Mouse (Mus musculus): ENCODE measurements around the gene Krtap4-7. TPM values are rescaled to one million over a fixed set of nuclear protein-coding genes. Genes with fewer than 3 reads are reported as not detected.
"Not testable (repeated sequence)": the region's sequence is repeated elsewhere in the genome, so short reads cannot be mapped to it uniquely, and the experiment has no call there.

The Krtap4-7 gene
- polyA plus RNA-seq, 1 experiment = not detected

- TF ChIP-seq POLR2A (IDR thresholded peaks at IDR 0.05; ENCODE audit: low read depth, low read length) = no peak
- no peak for TF ChIP-seq CTCF (IDR thresholded peaks at IDR 0.05; ENCODE audit: borderline replicate concordance, insufficient read depth, low read length)
- no peaks in the 10 kb centered on the region for H3K4me1 ChIP-seq (ENCODE audit: control insufficient read depth, insufficient read depth, low read length)
- H3K4me3 ChIP-seq (ENCODE audit: insufficient read depth, low read length) = no peak overlapping the region
- H3K27ac ChIP-seq (ENCODE audit: insufficient read depth, low read length) = no peak overlapping the region
Observed at GRCm38 (mm10) chr11:99609126-99609525, 34.8 kb downstream of the Krtap4-7 start.

GRCm38 (mm10) chr11:99603208-99603607 is 40.7 kb downstream of the Krtap4-7 start, which contains the start of gene Gm11938:
Gene Gm11938, minus strand, starts transcription at chr11:99603308.
- not testable (repeated sequence) for H3K4me3 ChIP-seq (ENCODE audit: insufficient read depth, low read length); H3K4me1 ChIP-seq (ENCODE audit: control insufficient read depth, insufficient read depth, low read length); H3K27ac ChIP-seq (ENCODE audit: insufficient read depth, low read length)

GRCm38 (mm10) chr11:99597742-99598141 is 46.1 kb downstream of the Krtap4-7 start, which contains the start of gene Krtap9-3:
Gene Krtap9-3, minus strand, starts transcription at chr11:99598105.
- not testable (repeated sequence) for H3K4me3 ChIP-seq (ENCODE audit: insufficient read depth, low read length); H3K4me1 ChIP-seq (ENCODE audit: control insufficient read depth, insufficient read depth, low read length); H3K27ac ChIP-seq (ENCODE audit: insufficient read depth, low read length)

Other genes with a start within 250 kb of the Krtap4-7 start
- gene Krt12, start 221.8 kb downstream of the Krtap4-7 start, polyA plus RNA-seq (2011; ENCODE audit: insufficient read length, low read depth, missing spikeins) = not detected in 2 replicates
- 1.7 and 3.9 TPM in 2 replicates for gene Krt20, start 205.9 kb downstream of the Krtap4-7 start, polyA plus RNA-seq (2011; ENCODE audit: insufficient read length, low read depth, missing spikeins)
- gene Krt23, start 151.0 kb downstream of the Krtap4-7 start, polyA plus RNA-seq (2011; ENCODE audit: insufficient read length, low read depth, missing spikeins) = not detected in 2 replicates
- not detected in 2 replicates for gene Krt39, start 122.8 kb downstream of the Krtap4-7 start, polyA plus RNA-seq (2011; ENCODE audit: insufficient read length, low read depth, missing spikeins)
- gene Krt40, start 100.9 kb downstream of the Krtap4-7 start, polyA plus RNA-seq (2011; ENCODE audit: insufficient read length, low read depth, missing spikeins) = not detected in 2 replicates
- not detected in 2 replicates for gene Krtap3-3, start 93.2 kb downstream of the Krtap4-7 start, polyA plus RNA-seq (2011; ENCODE audit: insufficient read length, low read depth, missing spikeins)
- gene Krtap3-2, start 87.2 kb downstream of the Krtap4-7 start, polyA plus RNA-seq (2011; ENCODE audit: insufficient read length, low read depth, missing spikeins) = not detected in 2 replicates
- gene Gm11939, start 84.6 kb downstream of the Krtap4-7 start, polyA plus RNA-seq (2011; ENCODE audit: insufficient read length, low read depth, missing spikeins) = not detected in 2 replicates
- gene Krtap3-1, start 77.5 kb downstream of the Krtap4-7 start, polyA plus RNA-seq (2011; ENCODE audit: insufficient read length, low read depth, missing spikeins) = not detected in 2 replicates
- not detected in 2 replicates for gene Krtap1-5, start 63.1 kb downstream of the Krtap4-7 start, polyA plus RNA-seq (2011; ENCODE audit: insufficient read length, low read depth, missing spikeins)
- gene Krtap1-4, start 60.4 kb downstream of the Krtap4-7 start, polyA plus RNA-seq (2011; ENCODE audit: insufficient read length, low read depth, missing spikeins) = not detected in 2 replicates
- not detected in 2 replicates for gene Krtap1-3, start 52.8 kb downstream of the Krtap4-7 start, polyA plus RNA-seq (2011; ENCODE audit: insufficient read length, low read depth, missing spikeins)
- not detected in 2 replicates for gene Krtap9-3, start 46.0 kb downstream of the Krtap4-7 start, polyA plus RNA-seq (2011; ENCODE audit: insufficient read length, low read depth, missing spikeins)
- gene Gm11938, start 40.8 kb downstream of the Krtap4-7 start, polyA plus RNA-seq (2011; ENCODE audit: insufficient read length, low read depth, missing spikeins) = not detected in 2 replicates
- not detected in 2 replicates for gene Gm11937, start 33.9 kb downstream of the Krtap4-7 start, polyA plus RNA-seq (2011; ENCODE audit: insufficient read length, low read depth, missing spikeins)
- gene Krtap2-4, start 29.2 kb downstream of the Krtap4-7 start, polyA plus RNA-seq (2011; ENCODE audit: insufficient read length, low read depth, missing spikeins) = not detected in 2 replicates
- not detected in 2 replicates for gene Gm11562, start 23.7 kb downstream of the Krtap4-7 start, polyA plus RNA-seq (2011; ENCODE audit: insufficient read length, low read depth, missing spikeins)
- gene Krtap4-1, start 15.9 kb downstream of the Krtap4-7 start, polyA plus RNA-seq (2011; ENCODE audit: insufficient read length, low read depth, missing spikeins) = not detected in 2 replicates
- gene Krtap4-2, start 9.0 kb downstream of the Krtap4-7 start, polyA plus RNA-seq (2011; ENCODE audit: insufficient read length, low read depth, missing spikeins) = not detected in 2 replicates
- gene Gm11555, start 6.1 kb upstream of the Krtap4-7 start, polyA plus RNA-seq (2011; ENCODE audit: insufficient read length, low read depth, missing spikeins) = not detected in 2 replicates
- not detected in 2 replicates for gene Gm11563, start 14.9 kb upstream of the Krtap4-7 start, polyA plus RNA-seq (2011; ENCODE audit: insufficient read length, low read depth, missing spikeins)
- gene Krtap4-6, start 21.9 kb upstream of the Krtap4-7 start, polyA plus RNA-seq (2011; ENCODE audit: insufficient read length, low read depth, missing spikeins) = not detected in 2 replicates
- gene Gm14190, start 46.7 kb upstream of the Krtap4-7 start, polyA plus RNA-seq (2011; ENCODE audit: insufficient read length, low read depth, missing spikeins) = not detected in 2 replicates
- gene Gm14180, start 90.2 kb upstream of the Krtap4-7 start, polyA plus RNA-seq (2011; ENCODE audit: insufficient read length, low read depth, missing spikeins) = not detected in 2 replicates
- not detected in 2 replicates for gene Gm11595, start 128.8 kb upstream of the Krtap4-7 start, polyA plus RNA-seq (2011; ENCODE audit: insufficient read length, low read depth, missing spikeins)
- not detected in 2 replicates for gene Krtap4-8, start 136.6 kb upstream of the Krtap4-7 start, polyA plus RNA-seq (2011; ENCODE audit: insufficient read length, low read depth, missing spikeins)
- gene Krtap4-9, start 141.1 kb upstream of the Krtap4-7 start, polyA plus RNA-seq (2011; ENCODE audit: insufficient read length, low read depth, missing spikeins) = not detected in 2 replicates
- gene Gm11596, start 149.4 kb upstream of the Krtap4-7 start, polyA plus RNA-seq (2011; ENCODE audit: insufficient read length, low read depth, missing spikeins) = not detected in 2 replicates
- gene Gm11569, start 154.8 kb upstream of the Krtap4-7 start, polyA plus RNA-seq (2011; ENCODE audit: insufficient read length, low read depth, missing spikeins) = not detected in 2 replicates
- not detected in 2 replicates for gene Gm11554, start 160.4 kb upstream of the Krtap4-7 start, polyA plus RNA-seq (2011; ENCODE audit: insufficient read length, low read depth, missing spikeins)
- not detected in 2 replicates for gene Krtap4-13, start 165.8 kb upstream of the Krtap4-7 start, polyA plus RNA-seq (2011; ENCODE audit: insufficient read length, low read depth, missing spikeins)
- gene Gm11564, start 171.6 kb upstream of the Krtap4-7 start, polyA plus RNA-seq (2011; ENCODE audit: insufficient read length, low read depth, missing spikeins) = not detected in 2 replicates
- not detected in 2 replicates for gene 2300003K06Rik, start 194.0 kb upstream of the Krtap4-7 start, polyA plus RNA-seq (2011; ENCODE audit: insufficient read length, low read depth, missing spikeins)
- gene Krtap4-16, start 207.5 kb upstream of the Krtap4-7 start, polyA plus RNA-seq (2011; ENCODE audit: insufficient read length, low read depth, missing spikeins) = not detected in 2 replicates
- gene Gm11568, start 213.8 kb upstream of the Krtap4-7 start, polyA plus RNA-seq (2011; ENCODE audit: insufficient read length, low read depth, missing spikeins) = not detected in 2 replicates
- not detected in 2 replicates for gene Gm11559, start 220.4 kb upstream of the Krtap4-7 start, polyA plus RNA-seq (2011; ENCODE audit: insufficient read length, low read depth, missing spikeins)
- gene Krtap9-1, start 229.3 kb upstream of the Krtap4-7 start, polyA plus RNA-seq (2011; ENCODE audit: insufficient read length, low read depth, missing spikeins) = not detected in 2 replicates
- not detected in 2 replicates for gene Gm11567, start 235.1 kb upstream of the Krtap4-7 start, polyA plus RNA-seq (2011; ENCODE audit: insufficient read length, low read depth, missing spikeins)